Mouse (Mus musculus): Measurements from ENCODE around the gene Bcl2. TPM values are rescaled to one million over a fixed set of nuclear protein-coding genes. Genes with fewer than 3 reads are reported as not detected.

The Bcl2 gene
- total RNA-seq, 2 experiments from 2014 or later = 3.4 to 3.6 TPM

- intact Hi-C loops (cut with DNase I; ENCODE audit: low total_unique reads) = loop anchor here (5.0 kb wide), 2 partner anchors 169 to 294 kb away; no protein-coding TSS in a partner anchor
- DNase-seq = no peak
These were observed 2.1 kb upstream of the Bcl2 start for GRCm38 (mm10) chr1:106716141-106716540.

- intact Hi-C loops (cut with DNase I; ENCODE audit: low total_unique reads) = loop anchor here (5.0 kb wide), 2 partner anchors 168 to 293 kb away; no protein-coding TSS in a partner anchor
- no peak for DNase-seq
These were observed 1.3 kb upstream of the Bcl2 start for GRCm38 (mm10) chr1:106715111-106716083.

GRCm38 (mm10) chr1:106714530-106714981 lies 482 bp upstream of the Bcl2 start:
- DNase-seq = no peak
- intact Hi-C loops (cut with DNase I; ENCODE audit: low total_unique reads) = no loop called here

GRCm38 (mm10) chr1:106712330-106712729 lies 1.7 kb downstream of the Bcl2 start:
- peak; percentile 66 for DNase-seq
- intact Hi-C loops (cut with DNase I; ENCODE audit: low total_unique reads) = no loop called here

- intact Hi-C loops (cut with DNase I; ENCODE audit: low total_unique reads) = no loop called here
These were observed 2.5 kb downstream of the Bcl2 start for GRCm38 (mm10) chr1:106711356-106712125.

GRCm38 (mm10) chr1:106710202-106710601 lies 3.9 kb downstream of the Bcl2 start:
- no peak for DNase-seq
- intact Hi-C loops (cut with DNase I; ENCODE audit: low total_unique reads) = no loop called here

More at GRCm38 (mm10) chr1:106711356-106712125, 2.5 kb downstream of the Bcl2 start:
- no peak for DNase-seq

- intact Hi-C loops (cut with DNase I; ENCODE audit: low total_unique reads) = no loop called here
These were observed 6.8 kb downstream of the Bcl2 start for GRCm38 (mm10) chr1:106707036-106707880.

GRCm38 (mm10) chr1:106703183-106703582 lies 10.9 kb downstream of the Bcl2 start:
- intact Hi-C loops (cut with DNase I; ENCODE audit: low total_unique reads) = no loop called here
- no peak for DNase-seq

More at GRCm38 (mm10) chr1:106707036-106707880, 6.8 kb downstream of the Bcl2 start:
- DNase-seq = no peak

- intact Hi-C loops (cut with DNase I; ENCODE audit: low total_unique reads) = no loop called here
- DNase-seq = no peak
These were observed 11.5 kb downstream of the Bcl2 start for GRCm38 (mm10) chr1:106702471-106703175.

- intact Hi-C loops (cut with DNase I; ENCODE audit: low total_unique reads) = no loop called here
- DNase-seq = no peak
These were observed 13.5 kb downstream of the Bcl2 start for GRCm38 (mm10) chr1:106700520-106701114.

GRCm38 (mm10) chr1:106696472-106696871 lies 17.6 kb downstream of the Bcl2 start:
- no peak for DNase-seq
- intact Hi-C loops (cut with DNase I; ENCODE audit: low total_unique reads) = no loop called here

GRCm38 (mm10) chr1:106695649-106696048 lies 18.4 kb downstream of the Bcl2 start:
- no peak for DNase-seq
- intact Hi-C loops (cut with DNase I; ENCODE audit: low total_unique reads) = no loop called here

- no peak for DNase-seq
- intact Hi-C loops (cut with DNase I; ENCODE audit: low total_unique reads) = no loop called here
These were observed 19.8 kb downstream of the Bcl2 start for GRCm38 (mm10) chr1:106694316-106694715.

GRCm38 (mm10) chr1:106692599-106692998 lies 21.5 kb downstream of the Bcl2 start:
- DNase-seq = no peak
- intact Hi-C loops (cut with DNase I; ENCODE audit: low total_unique reads) = no loop called here

GRCm38 (mm10) chr1:106690887-106691286 lies 23.2 kb downstream of the Bcl2 start:
- DNase-seq = no peak
- intact Hi-C loops (cut with DNase I; ENCODE audit: low total_unique reads) = no loop called here

- no peak for DNase-seq
- intact Hi-C loops (cut with DNase I; ENCODE audit: low total_unique reads) = no loop called here
These were observed 25.9 kb downstream of the Bcl2 start for GRCm38 (mm10) chr1:106688161-106688516.

GRCm38 (mm10) chr1:106687435-106688160 lies 26.5 kb downstream of the Bcl2 start:
- no peak for DNase-seq
- intact Hi-C loops (cut with DNase I; ENCODE audit: low total_unique reads) = no loop called here

GRCm38 (mm10) chr1:106685702-106686101 lies 28.4 kb downstream of the Bcl2 start:
- intact Hi-C loops (cut with DNase I; ENCODE audit: low total_unique reads) = no loop called here
- no peak for DNase-seq

Data from gastrocnemius, postnatal 14 days (tissue).